10 mouse cellular contexts compared by ENCODE assay signal in genomic region chr15:36380461-36381227, GRCm38 (mm10).
A peak's percentile ranks its signal among the peaks of the same experiment; 100 is the strongest.
DNase-seq lines count a peak whose midpoint lies in the region; ATAC-seq lines count a peak whose summit lies in the region.
"Had no signal": no experiment of that assay in that cellular context is flagged by ENCODE, and none has a peak within 500 bp of the region (broad histone marks: within the 10 kb centered on the region; RNA-seq: fewer than 3 reads in every experiment).

No protein-coding gene starts in this region.

- H3K36me3 ChIP-seq in heart, embryonic 12.5 days, result no peaks in the 10 kb centered on the region
- no peaks in the 10 kb centered on the region for H3K36me3 ChIP-seq in embryonic facial prominence, embryonic 10.5 days (replicated peaks)
- H3K36me3 ChIP-seq in hindbrain, embryonic 12.5 days, result no peaks in the 10 kb centered on the region

- DNase-seq in heart, adult 18-20 months, result no peak
- no peak for DNase-seq in embryonic facial prominence, embryonic 10.5 days (ENCODE audit: low spot score)
- DNase-seq in natural killer cell, adult 2 months (ENCODE audit: low spot score in 2 of 2), result no peak
- no peak for DNase-seq in left cerebral cortex, adult 8-10 months (ENCODE audit: low spot score in 2 of 2)
- no peak for DNase-seq in urinary bladder, postnatal 25 days (ENCODE audit: low spot score)
- DNase-seq: adrenal gland, postnatal 14 days; right cerebral cortex, postnatal 25 days had no signal

- H3K27ac ChIP-seq in heart, embryonic 12.5 days (ENCODE audit: poor library complexity, severe bottlenecking), result 0 out of 2 replicates have a peak overlapping the region, but pooled peaks have one; percentile 51
- H3K27ac ChIP-seq in embryonic facial prominence, embryonic 10.5 days (replicated peaks), result no peak overlapping the region
- H3K27ac ChIP-seq in hindbrain, embryonic 12.5 days, result no peak overlapping the region

- peak; percentile 29; the same call in 1 of the 2 replicates for ATAC-seq in heart, embryonic 12.5 days (ENCODE audit: insufficient number of reproducible peaks, low FRiP score)
- no peak for ATAC-seq in hindbrain, embryonic 12.5 days (ENCODE audit: low FRiP score)
- peak; percentile 20; the same call in 1 of the 2 replicates for ATAC-seq in megakaryocyte progenitor cell, adult 5-6 weeks (replicated peaks; ENCODE audit: poor library complexity)

- peak overlapping the region; percentile 33 for H3K4me3 ChIP-seq in heart, embryonic 12.5 days
- H3K4me3 ChIP-seq in embryonic facial prominence, embryonic 10.5 days, result peak overlapping the region; percentile 37
- peak overlapping the region; percentile 13 for H3K4me3 ChIP-seq in hindbrain, embryonic 12.5 days

- H3K4me1 ChIP-seq in heart, embryonic 12.5 days (replicated peaks), result peaks cover 17% of the 10 kb centered on the region
- H3K4me1 ChIP-seq in embryonic facial prominence, embryonic 10.5 days, result peaks cover 15% of the 10 kb centered on the region
- H3K4me1 ChIP-seq in hindbrain, embryonic 12.5 days, result peaks cover 10% of the 10 kb centered on the region; the same call in 1 of the 2 replicates

- H3K9ac ChIP-seq in heart, embryonic 12.5 days, result peak overlapping the region; percentile 47; the same call in 1 of the 2 replicates
- no peak overlapping the region for H3K9ac ChIP-seq in hindbrain, embryonic 12.5 days

- peaks cover 4% of the 10 kb centered on the region; the same call in 1 of the 2 replicates for H3K9me3 ChIP-seq in heart, embryonic 12.5 days (replicated peaks)
- H3K9me3 ChIP-seq in embryonic facial prominence, embryonic 10.5 days, result no peaks in the 10 kb centered on the region
- H3K9me3 ChIP-seq in hindbrain, embryonic 12.5 days (replicated peaks), result no peaks in the 10 kb centered on the region; the same call in 1 of the 2 replicates

- H3K27me3 ChIP-seq in heart, embryonic 12.5 days (replicated peaks), result no peaks in the 10 kb centered on the region
- H3K27me3 ChIP-seq in embryonic facial prominence, embryonic 10.5 days (replicated peaks; ENCODE audit: low read depth, poor library complexity, severe bottlenecking), result peaks cover 38% of the 10 kb centered on the region
- peaks cover 20% of the 10 kb centered on the region for H3K27me3 ChIP-seq in hindbrain, embryonic 12.5 days

- WGBS in heart, embryonic 12.5 days, result 6% methylated on average over 17 of the region's 17 CpGs
- 7% methylated on average over 17 of the region's 17 CpGs for WGBS in embryonic facial prominence, embryonic 10.5 days
- WGBS in hindbrain, embryonic 12.5 days, result 9% methylated on average over 17 of the region's 17 CpGs

- H3K4me2 ChIP-seq in heart, embryonic 12.5 days, result peak overlapping the region; percentile 71
- H3K4me2 ChIP-seq in hindbrain, embryonic 12.5 days (replicated peaks), result peak overlapping the region; percentile 43
